Mouse (Mus musculus) kidney, embryonic 14.5 days (tissue): ENCODE data around the gene Wiz. TPM values are rescaled to one million over a fixed set of nuclear protein-coding genes. Genes with fewer than 3 reads are reported as not detected.

Experiments
- ATAC-seq: fragments of 200-750 bp; cut with Nextera tagmentation; 2 replicates; pipeline ENCODE4 v1.8.0; 2017; ENCODE audit warnings: moderate number of reproducible peaks, mild to moderate bottlenecking, moderate TSS enrichment, moderate library complexity; ENCODE audit not compliant: low FRiP score, low TSS enrichment
- H3K27ac ChIP-seq: fragments of 300-500 bp; sonication (generic); 2 replicates; pipeline ENCODE4 v1.5.1; 2014; ENCODE audit warnings: low read depth, mild to moderate bottlenecking, low read length, moderate library complexity, mixed read lengths
- H3K27me3 ChIP-seq: fragments of 300-500 bp; sonication (generic); 2 replicates; pipeline ENCODE4 v1.6.1; 2014; ENCODE audit warnings: mild to moderate bottlenecking, low read length; ENCODE audit not compliant: control insufficient read depth, insufficient read depth
- H3K36me3 ChIP-seq: fragments of 300-500 bp; sonication (generic); 2 replicates; pipeline ENCODE4 v1.6.1; 2014; ENCODE audit warnings: low read length, mixed read lengths; ENCODE audit not compliant: control insufficient read depth, insufficient read depth
- H3K4me1 ChIP-seq: fragments of 300-500 bp; sonication (generic); 2 replicates; pipeline ENCODE4 v1.6.1; 2014; ENCODE audit warnings: low read length, mixed read lengths; ENCODE audit not compliant: control insufficient read depth, insufficient read depth
- H3K4me2 ChIP-seq: fragments of 300-500 bp; sonication (generic); replicated peaks from 2 replicates; pipeline ENCODE4 v1.6.1; 2014; ENCODE audit warnings: low read depth, mild to moderate bottlenecking, low read length
- H3K4me3 ChIP-seq: fragments of 300-500 bp; sonication (generic); 2 replicates; pipeline ENCODE4 v1.5.1; 2014; ENCODE audit warnings: mild to moderate bottlenecking, low read length
- H3K9ac ChIP-seq: fragments of 300-500 bp; sonication (generic); 2 replicates; pipeline ENCODE4 v1.6.1; 2014; ENCODE audit warnings: low read depth, mild to moderate bottlenecking, low read length, moderate library complexity
- H3K9me3 ChIP-seq: fragments of 300-500 bp; sonication (generic); 2 replicates; pipeline ENCODE4 v1.6.1; 2016; ENCODE audit warnings: low read length; ENCODE audit not compliant: control insufficient read depth
- WGBS: fragments of 180-500 bp; shearing (Covaris S2); extraction: QIAGEN DNeasy Blood & Tissue Kit; methylation state at CpG from one replicate; pipeline ENCODE4 v1.1.7; 2014; 5-methylcytosine and 5-hydroxymethylcytosine counted together
- polyA plus RNA-seq: library from polyadenylated mRNA; unstranded; fragments of >200 nt; fragmentation: Nextera tagmentation; extraction: Ambion mirVana; gene quantifications from 2 replicates; pipeline ENCODE4 v1.2.1, GENCODE M21; 2014

The Wiz gene
- 26.6 and 37.2 TPM in 2 replicates for polyA plus RNA-seq

DNA sequence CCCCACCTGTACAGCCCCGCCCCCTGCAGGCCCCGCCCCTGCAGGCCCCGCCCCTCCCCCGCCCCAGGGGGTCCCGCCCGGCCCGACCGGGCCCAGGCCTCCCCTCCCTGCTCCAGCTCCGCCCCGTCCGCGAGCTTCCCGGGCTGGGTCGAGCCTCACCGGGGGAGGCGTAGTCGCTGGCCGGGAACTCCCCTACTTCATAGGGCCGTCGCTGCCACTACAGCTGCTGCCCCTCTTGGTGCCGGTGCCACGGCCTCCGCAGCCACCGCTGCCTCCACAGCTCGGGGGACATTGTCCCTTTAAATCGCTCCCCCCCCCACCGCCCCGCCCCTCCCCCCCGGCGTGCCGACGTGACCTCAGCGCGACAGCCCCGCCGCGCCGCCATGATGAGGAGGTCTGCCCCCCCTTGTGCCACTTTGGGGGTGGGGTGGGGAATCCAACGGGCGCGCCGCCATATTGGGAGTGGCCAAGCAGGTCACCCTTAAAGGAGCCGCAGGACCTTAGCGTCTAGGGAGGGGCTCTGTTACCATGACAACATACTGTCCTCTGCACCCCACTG is at the start of gene Wiz:
Wiz (minus strand) TSS at position 339 of the 559 bp plus-strand sequence.
- Histone ChIP-seq H3K27me3 (peaks cover 25% of the 10 kb centered on the region), H3K36me3 (peaks cover 6% of the 10 kb centered on the region; the same call in 1 of the 2 replicates), H3K4me2 (peak within 1 kb of the TSS; percentile 96), H3K4me3 (peak within 1 kb of the TSS; percentile 78), H3K27ac (peak within 1 kb of the TSS; percentile 74), H3K9ac (peak within 1 kb of the TSS; percentile 77), H3K9me3 (no peaks in the 10 kb centered on the region), H3K4me1 (peaks cover 16% of the 10 kb centered on the region)
- peak; percentile 87 for ATAC-seq
- WGBS = 0% methylated on average over 30 of the region's 44 CpGs

DNA sequence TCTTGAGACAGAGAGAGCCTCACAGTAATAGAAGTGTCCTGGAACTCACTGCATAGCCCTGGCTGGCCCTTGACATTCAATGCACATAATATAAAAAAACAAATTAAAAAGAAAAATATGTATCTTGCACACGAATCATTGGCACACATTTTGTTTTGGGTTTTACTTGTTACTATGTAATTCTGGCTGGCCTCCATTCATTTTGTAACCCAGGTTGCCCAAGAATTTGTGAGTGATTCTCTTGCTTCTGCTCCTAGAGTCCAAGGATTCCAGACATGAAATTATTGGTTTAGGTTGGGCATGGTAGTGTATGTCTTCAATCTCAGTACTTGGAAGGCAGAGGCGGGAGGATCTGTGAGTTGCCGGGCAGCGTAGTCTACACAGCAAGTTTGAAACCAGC is 47.9 kb upstream of the Wiz start:
- Histone ChIP-seq H3K9me3 (no peaks in the 10 kb centered on the region), H3K27me3 (0 out of 2 replicates have a peak, but pooled peaks cover 4% of the 10 kb centered on the region), H3K4me2 (no peak overlapping the region), H3K4me1 (no peaks in the 10 kb centered on the region), H3K4me3 (no peak overlapping the region), H3K9ac (no peak overlapping the region), H3K36me3 (no peaks in the 10 kb centered on the region), H3K27ac (no peak overlapping the region)
- 94% methylated on average over 4 of the region's 4 CpGs for WGBS
- no peak for ATAC-seq

DNA sequence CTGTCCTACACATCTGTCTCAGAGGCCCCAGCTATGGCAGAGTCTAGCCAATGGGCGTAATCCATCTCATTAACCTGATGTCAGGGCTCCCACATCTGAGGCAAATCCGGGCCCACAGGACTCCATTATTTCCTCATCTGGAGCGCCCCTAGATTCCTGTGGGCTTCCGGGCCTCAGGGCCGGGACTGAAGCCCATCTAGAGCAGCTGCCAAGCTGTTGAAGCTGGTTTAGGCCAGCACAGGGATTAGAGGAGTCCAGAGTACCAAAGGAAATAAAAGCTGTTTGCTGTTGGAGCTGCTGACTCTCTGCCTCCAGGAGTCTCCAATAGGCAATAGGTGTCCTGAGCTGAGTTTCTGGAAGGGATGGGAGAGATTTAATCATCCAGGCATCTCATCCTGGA is 45.9 kb upstream of the Wiz start:
- H3K9me3 ChIP-seq = no peaks in the 10 kb centered on the region
- WGBS = 67% methylated on average over 5 of the region's 5 CpGs
- H3K9ac ChIP-seq = no peak overlapping the region
- H3K27me3 ChIP-seq = 0 out of 2 replicates have a peak, but pooled peaks cover 4% of the 10 kb centered on the region
- no peak for ATAC-seq
- H3K36me3 ChIP-seq = no peaks in the 10 kb centered on the region
- no peaks in the 10 kb centered on the region for H3K4me1 ChIP-seq
- H3K27ac ChIP-seq = no peak overlapping the region
- no peak overlapping the region for H3K4me2 ChIP-seq
- no peak overlapping the region for H3K4me3 ChIP-seq

DNA sequence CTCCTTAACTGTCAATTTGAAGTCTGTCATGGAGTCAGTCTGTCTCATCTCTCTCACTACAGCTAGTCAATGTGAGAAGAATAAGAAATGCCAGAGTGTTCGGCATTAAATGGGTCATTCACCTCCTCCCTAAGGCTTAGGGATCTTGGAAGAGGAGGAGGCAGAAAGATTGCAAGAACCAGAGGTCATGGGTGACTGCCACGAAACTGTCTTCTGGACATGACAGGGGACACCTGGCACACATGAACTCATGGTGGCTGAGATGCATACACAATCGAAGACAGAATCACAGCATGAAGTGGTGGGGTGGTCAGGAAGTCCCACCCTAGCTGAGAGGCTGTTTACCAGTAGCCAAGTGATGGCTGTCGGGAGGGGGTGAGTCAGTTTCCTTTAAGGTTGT is 45.1 kb upstream of the Wiz start:
- no peak for ATAC-seq
- Histone ChIP-seq H3K27ac (no peak overlapping the region), H3K9ac (no peak overlapping the region), H3K27me3 (0 out of 2 replicates have a peak, but pooled peaks cover under 1% of the 10 kb centered on the region), H3K4me1 (no peaks in the 10 kb centered on the region), H3K4me3 (no peak overlapping the region), H3K9me3 (no peaks in the 10 kb centered on the region), H3K36me3 (no peaks in the 10 kb centered on the region), H3K4me2 (no peak overlapping the region)
- 38% methylated on average over 4 of the region's 4 CpGs for WGBS

DNA sequence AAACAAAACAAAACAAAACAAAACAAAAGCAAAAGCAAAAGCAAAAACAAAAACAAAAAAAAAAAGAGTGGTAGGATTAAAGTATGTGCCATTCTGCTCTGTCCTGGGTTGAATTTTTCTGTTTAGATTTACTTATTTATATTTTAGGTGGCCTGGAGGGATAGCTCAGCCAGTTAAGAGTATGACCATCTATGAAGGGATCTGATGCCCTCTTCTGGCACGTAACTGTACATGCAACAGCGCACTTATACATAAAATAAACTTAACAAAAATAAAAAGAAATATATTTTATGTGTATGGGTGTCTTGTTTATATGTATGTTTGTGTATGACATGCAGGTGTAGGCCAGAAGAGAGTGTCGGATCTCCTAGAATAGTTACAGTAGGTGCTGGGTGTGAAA is 42.7 kb upstream of the Wiz start:
- H3K27ac ChIP-seq = no peak overlapping the region
- WGBS = 62% methylated on average over 3 of the region's 3 CpGs
- H3K4me2 ChIP-seq = no peak overlapping the region
- no peaks in the 10 kb centered on the region for H3K36me3 ChIP-seq
- no peak overlapping the region for H3K9ac ChIP-seq
- no peaks in the 10 kb centered on the region for H3K4me1 ChIP-seq
- no peaks in the 10 kb centered on the region for H3K9me3 ChIP-seq
- no peak overlapping the region for H3K4me3 ChIP-seq
- H3K27me3 ChIP-seq = no peaks in the 10 kb centered on the region
- no peak for ATAC-seq

GRCm38 (mm10) chr17:32426610-32427009 is 37.4 kb upstream of the Wiz start:
- Histone ChIP-seq H3K4me2 (no peak overlapping the region), H3K9ac (no peak overlapping the region), H3K27ac (no peak overlapping the region), H3K4me1 (no peaks in the 10 kb centered on the region), H3K9me3 (no peaks in the 10 kb centered on the region), H3K27me3 (no peaks in the 10 kb centered on the region), H3K36me3 (no peaks in the 10 kb centered on the region), H3K4me3 (no peak overlapping the region)
- no peak for ATAC-seq

DNA sequence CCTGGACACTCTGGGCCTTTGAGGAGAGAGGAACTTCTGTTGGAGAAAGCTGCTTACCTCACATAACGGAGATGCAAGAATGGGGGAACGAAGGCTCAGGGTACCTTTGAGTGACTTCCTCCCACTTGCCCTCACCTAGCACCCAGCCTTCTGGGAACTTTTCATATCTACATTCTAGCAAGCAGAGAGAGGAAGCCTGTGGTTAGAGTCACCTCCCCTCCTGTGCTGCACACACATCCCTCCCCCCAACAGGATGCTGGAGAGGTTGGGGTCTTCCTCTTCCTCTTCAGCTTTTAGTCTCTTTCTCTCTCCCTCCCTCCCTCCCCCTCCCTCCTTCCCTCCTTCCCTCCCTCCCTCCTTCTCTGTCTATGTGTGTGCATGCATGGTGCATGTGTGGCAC is 34.8 kb upstream of the Wiz start, which contains the start of gene Pglyrp2:
Pglyrp2 (minus strand) TSS at position 134 of the 400 bp plus-strand sequence.
- 93% methylated on average over 2 of the region's 2 CpGs for WGBS
- Histone ChIP-seq H3K9ac (no peak within 1 kb of the TSS), H3K9me3 (no peaks in the 10 kb centered on the region), H3K4me2 (no peak within 1 kb of the TSS), H3K27ac (no peak within 1 kb of the TSS), H3K4me1 (no peaks in the 10 kb centered on the region), H3K27me3 (no peaks in the 10 kb centered on the region), H3K36me3 (no peaks in the 10 kb centered on the region), H3K4me3 (no peak within 1 kb of the TSS)
- no peak for ATAC-seq

DNA sequence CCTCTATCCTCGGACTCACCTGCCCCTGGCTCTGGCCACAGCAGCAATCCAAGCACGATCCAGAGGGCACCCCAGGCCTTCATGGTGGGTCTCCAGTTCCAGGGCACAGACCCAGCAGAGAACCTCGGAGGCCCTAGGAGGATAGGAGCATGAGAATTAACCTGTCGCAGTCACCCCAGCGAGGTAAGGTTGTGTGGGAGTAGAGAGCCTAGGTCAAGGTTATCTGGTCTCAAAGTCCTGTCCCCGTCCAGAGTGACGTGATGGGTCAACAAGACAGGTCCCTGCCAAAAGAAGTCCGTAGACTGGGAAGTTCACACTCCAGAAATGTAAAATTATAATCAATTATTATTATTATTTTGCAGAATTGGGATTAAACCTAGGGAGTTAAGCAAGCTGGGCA is 31.5 kb upstream of the Wiz start:
- Histone ChIP-seq H3K36me3 (no peaks in the 10 kb centered on the region), H3K9me3 (no peaks in the 10 kb centered on the region), H3K27ac (no peak overlapping the region), H3K4me1 (no peaks in the 10 kb centered on the region), H3K4me2 (no peak overlapping the region), H3K9ac (no peak overlapping the region), H3K4me3 (no peak overlapping the region), H3K27me3 (0 out of 2 replicates have a peak, but pooled peaks cover 6% of the 10 kb centered on the region)
- ATAC-seq = no peak
- 74% methylated on average over 8 of the region's 8 CpGs for WGBS

- no peaks in the 10 kb centered on the region for H3K9me3 ChIP-seq
- no peak overlapping the region for H3K4me2 ChIP-seq
- H3K27ac ChIP-seq = no peak overlapping the region
- H3K36me3 ChIP-seq = no peaks in the 10 kb centered on the region
- 0 out of 2 replicates have a peak, but pooled peaks cover 9% of the 10 kb centered on the region for H3K27me3 ChIP-seq
- 74% methylated on average over 2 of the region's 2 CpGs for WGBS
- H3K4me1 ChIP-seq = no peaks in the 10 kb centered on the region
- no peak overlapping the region for H3K9ac ChIP-seq
- H3K4me3 ChIP-seq = no peak overlapping the region
- ATAC-seq = no peak
Observed at GRCm38 (mm10) chr17:32419989-32420388, 30.8 kb upstream of the Wiz start.
